Mouse (Mus musculus) cerebellum, adult 2 months (tissue): ENCODE data around the gene Insl3. TPM values are rescaled to one million over a fixed set of nuclear protein-coding genes. Genes with fewer than 3 reads are reported as not detected.

Experiments used
- DNase-seq, 2 experiments: peaks; one replicate each; pipeline ENCODE4 v3.0.0; 2021
- H3K27ac ChIP-seq: fragments of 200-500 bp; 2 replicates; pipeline ENCODE4 v1.5.1; 2012; ENCODE audit warnings: low read length, control low read depth, inconsistent platforms; ENCODE audit not compliant: insufficient read depth
- H3K27me3 ChIP-seq: fragments of 200-500 bp; 2 replicates; pipeline ENCODE4 v1.6.1; 2012; ENCODE audit warnings: inconsistent platforms, mild to moderate bottlenecking, low read length, moderate library complexity; ENCODE audit not compliant: control insufficient read depth, insufficient read depth
- H3K4me1 ChIP-seq: fragments of 200-500 bp; 2 replicates; pipeline ENCODE4 v1.6.1; 2011; ENCODE audit warnings: low read length; ENCODE audit not compliant: control insufficient read depth, insufficient read depth
- H3K4me3 ChIP-seq: fragments of 200-500 bp; replicated peaks from 2 replicates; pipeline ENCODE3; 2011; ENCODE audit warnings: mild to moderate bottlenecking, low read depth, low read length, control low read depth; ENCODE audit not compliant: insufficient read depth
- CTCF ChIP-seq: fragments of 200-500 bp; IDR thresholded peaks from 2 replicates; pipeline ENCODE4 v1.5.1; 2011; ENCODE audit warnings: low read depth, mild to moderate bottlenecking, control low read depth, low read length, moderate library complexity, borderline replicate concordance; ENCODE audit not compliant: insufficient read depth
- POLR2A ChIP-seq: fragments of 200-500 bp; IDR thresholded peaks from 2 replicates; pipeline ENCODE4 v1.6.1; 2011; ENCODE audit warnings: low read length, control low read depth, borderline replicate concordance; ENCODE audit not compliant: insufficient read depth
- WGBS: fragments of 180-500 bp; shearing (Covaris S2); methylation state at CpG from one replicate; pipeline ENCODE4 v1.1.7; 2018; 5-methylcytosine and 5-hydroxymethylcytosine counted together
- polyA plus RNA-seq: library from polyadenylated mRNA; depleted of rRNA; stranded (reverse); fragments of >200 nt; gene quantifications from 2 replicates; pipeline ENCODE4 v1.2.3, GENCODE M21; 2012

Insl3 gene
- polyA plus RNA-seq, 1 experiment = 2.1 TPM

GRCm38 (mm10) chr8:71672168-71672735 lies 16.8 kb upstream of the Insl3 start:
- TF ChIP-seq POLR2A (no peak), CTCF (no peak)
- 35% methylated on average over 6 of the region's 6 CpGs for WGBS
- Histone ChIP-seq H3K4me3 (peak overlapping the region; percentile 94), H3K27ac (peak overlapping the region; percentile 79), H3K27me3 (no peaks in the 10 kb centered on the region), H3K4me1 (peaks cover 30% of the 10 kb centered on the region)
- no peak for DNase-seq

- no peaks in the 10 kb centered on the region for H3K27me3 ChIP-seq
- no peak for TF ChIP-seq CTCF
- no peak for TF ChIP-seq POLR2A
- 74% methylated on average over 2 of the region's 2 CpGs for WGBS
- H3K27ac ChIP-seq = no peak overlapping the region
- DNase-seq = no peak
- no peak overlapping the region for H3K4me3 ChIP-seq
- peaks cover 17% of the 10 kb centered on the region for H3K4me1 ChIP-seq
Observed at GRCm38 (mm10) chr8:71674071-71674470, 14.9 kb upstream of the Insl3 start.

- peak in 1 of 2 experiments; percentile 37 for DNase-seq
- H3K27ac ChIP-seq = peak overlapping the region; percentile 90
- no peaks in the 10 kb centered on the region for H3K27me3 ChIP-seq
- 19% methylated on average over 9 of the region's 9 CpGs for WGBS
- H3K4me3 ChIP-seq = peak overlapping the region; percentile 98
- TF ChIP-seq POLR2A (no peak), CTCF (no peak)
- peaks cover 13% of the 10 kb centered on the region for H3K4me1 ChIP-seq
Observed at GRCm38 (mm10) chr8:71675456-71676019, 13.5 kb upstream of the Insl3 start.

GRCm38 (mm10) chr8:71676020-71676741 lies 12.8 kb upstream of the Insl3 start, which contains the start of gene Jak3:
Gene Jak3, plus strand, starts transcription at chr8:71676296.
- 3% methylated on average over 40 of the region's 40 CpGs for WGBS

GRCm38 (mm10) chr8:71676803-71677202 lies 12.2 kb upstream of the Insl3 start:
- Histone ChIP-seq H3K4me3 (peak overlapping the region; percentile 98), H3K4me1 (peaks cover 13% of the 10 kb centered on the region), H3K27ac (no peak overlapping the region), H3K27me3 (no peaks in the 10 kb centered on the region)
- DNase-seq = no peak
- 70% methylated on average over 9 of the region's 9 CpGs for WGBS
- TF ChIP-seq POLR2A = no peak
- no peak for TF ChIP-seq CTCF

More at GRCm38 (mm10) chr8:71676020-71676741, 12.8 kb upstream of the Insl3 start, which contains the start of gene Jak3:
- TF ChIP-seq POLR2A = peak; percentile 90
- no peak for TF ChIP-seq CTCF
- Histone ChIP-seq H3K4me3 (peak within 1 kb of the TSS; percentile 98), H3K4me1 (peaks cover 13% of the 10 kb centered on the region), H3K27ac (peak within 1 kb of the TSS; percentile 90), H3K27me3 (no peaks in the 10 kb centered on the region)
- peak; percentile 76 to 79 for DNase-seq

GRCm38 (mm10) chr8:71677555-71677954 lies 11.5 kb upstream of the Insl3 start:
- TF ChIP-seq POLR2A = no peak
- TF ChIP-seq CTCF = no peak
- no peak for DNase-seq
- no peaks in the 10 kb centered on the region for H3K27me3 ChIP-seq

GRCm38 (mm10) chr8:71678216-71678615 lies 10.8 kb upstream of the Insl3 start:
- H3K27me3 ChIP-seq = no peaks in the 10 kb centered on the region
- WGBS = 78% methylated on average over 4 of the region's 4 CpGs

More at GRCm38 (mm10) chr8:71677555-71677954, 11.5 kb upstream of the Insl3 start:
- H3K4me1 ChIP-seq = peaks cover 13% of the 10 kb centered on the region
- H3K4me3 ChIP-seq = no peak overlapping the region
- no peak overlapping the region for H3K27ac ChIP-seq

More at GRCm38 (mm10) chr8:71678216-71678615, 10.8 kb upstream of the Insl3 start:
- Histone ChIP-seq H3K4me3 (no peak overlapping the region), H3K27ac (no peak overlapping the region), H3K4me1 (peaks cover 11% of the 10 kb centered on the region)
- no peak for DNase-seq
- TF ChIP-seq CTCF (no peak), POLR2A (no peak)
